In genomic region chr6:6088151-6088550, GRCm38 (mm10) we compare ENCODE assay signal across 9 mouse cellular contexts.
DNase-seq lines count a peak whose midpoint lies in the region; ATAC-seq and TF ChIP-seq lines count a peak whose summit lies in the region.
"Had no signal": no experiment of that assay in that cellular context is flagged by ENCODE, and none has a peak within 500 bp of the region (broad histone marks: within the 10 kb centered on the region; RNA-seq: fewer than 3 reads in every experiment).

No protein-coding gene starts in this region.

- peaks cover 10% of the 10 kb centered on the region; the same call in 1 of the 2 replicates for H3K4me1 ChIP-seq in forebrain, embryonic 13.5 days
- no peaks in the 10 kb centered on the region for H3K4me1 ChIP-seq in forebrain, embryonic 12.5 days
- peaks cover 8% of the 10 kb centered on the region for H3K4me1 ChIP-seq in cerebellum, adult 2 months (ENCODE audit: control insufficient read depth, insufficient read depth, low read length)

- H3K9ac ChIP-seq in forebrain, embryonic 13.5 days, result no peak overlapping the region
- no peak overlapping the region for H3K9ac ChIP-seq in forebrain, embryonic 12.5 days

- intact Hi-C loops in heart, postnatal 10 days (cut with DNase I), result no loop called here
- intact Hi-C loops in left cerebral cortex, postnatal 4 days (cut with DNase I), result no loop called here
- intact Hi-C loops in gastrocnemius, postnatal 14 days (cut with DNase I; ENCODE audit: low total_unique reads), result loop anchor here (5.0 kb wide), 1 partner anchor 704 kb away; no protein-coding TSS in a partner anchor

- peak; percentile 67 to 80 for DNase-seq in cerebellum, adult 2 months
- DNase-seq in heart, postnatal 10 days, result peak; percentile 83 to 84
- peak; percentile 78 for DNase-seq in left cerebral cortex, postnatal 4 days
- no peak for DNase-seq in gastrocnemius, postnatal 14 days
- DNase-seq in kidney, adult 8-10 months, result no peak
- no peak for DNase-seq in adrenal gland, postnatal 36 days

- H3K9me3 ChIP-seq in forebrain, embryonic 13.5 days (replicated peaks), result no peaks in the 10 kb centered on the region
- no peaks in the 10 kb centered on the region for H3K9me3 ChIP-seq in forebrain, embryonic 12.5 days

- no peak overlapping the region for H3K4me3 ChIP-seq in forebrain, embryonic 13.5 days
- no peak overlapping the region for H3K4me3 ChIP-seq in forebrain, embryonic 12.5 days (replicated peaks)
- no peak overlapping the region for H3K4me3 ChIP-seq in cerebellum, adult 2 months (replicated peaks; ENCODE audit: insufficient read depth, low read depth, low read length)

- H3K4me2 ChIP-seq in forebrain, embryonic 13.5 days, result no peak overlapping the region
- H3K4me2 ChIP-seq in forebrain, embryonic 12.5 days, result no peak overlapping the region

- no peaks in the 10 kb centered on the region; the same call in 1 of the 2 replicates for H3K36me3 ChIP-seq in forebrain, embryonic 13.5 days (ENCODE audit: poor library complexity, severe bottlenecking)
- H3K36me3 ChIP-seq in forebrain, embryonic 12.5 days (replicated peaks), result no peaks in the 10 kb centered on the region; the same call in 1 of the 2 replicates

- WGBS in forebrain, embryonic 13.5 days, result 67% methylated on average over 4 of the region's 4 CpGs
- WGBS in forebrain, embryonic 12.5 days, result 88% methylated on average over 4 of the region's 4 CpGs
- 2% methylated on average over 4 of the region's 4 CpGs for WGBS in cerebellum, adult 2 months

- no peak overlapping the region for H3K27ac ChIP-seq in forebrain, embryonic 13.5 days
- H3K27ac ChIP-seq in forebrain, embryonic 12.5 days, result no peak overlapping the region
- H3K27ac ChIP-seq in cerebellum, adult 2 months (ENCODE audit: insufficient read depth, low read length), result no peak overlapping the region

- no peaks in the 10 kb centered on the region for H3K27me3 ChIP-seq in forebrain, embryonic 13.5 days
- H3K27me3 ChIP-seq in forebrain, embryonic 12.5 days, result no peaks in the 10 kb centered on the region
- no peaks in the 10 kb centered on the region for H3K27me3 ChIP-seq in cerebellum, adult 2 months (ENCODE audit: control insufficient read depth, insufficient read depth, low read length)

- TF ChIP-seq POLR2A in cerebellum, adult 2 months (IDR thresholded peaks at IDR 0.05; ENCODE audit: borderline replicate concordance, insufficient read depth, low read length), result no peak

- ATAC-seq in forebrain, embryonic 13.5 days, result peak; percentile 74
- ATAC-seq in forebrain, embryonic 12.5 days (ENCODE audit: low FRiP score), result no peak
- ATAC-seq: activated CD4-positive, CD25-positive, alpha-beta regulatory T cell, adult 4 months had no signal

- TF ChIP-seq CTCF in cerebellum, adult 2 months (IDR thresholded peaks at IDR 0.05; ENCODE audit: borderline replicate concordance, insufficient read depth, low read depth, low read length), result no peak

Comparison
In these comparisons a context has a peak if more than half of its experiments do, and no peak if none do; other contexts are left out.
1. DNase-seq: peak in cerebellum, adult 2 months (2 of 2), heart, postnatal 10 days (2 of 2) and left cerebral cortex, postnatal 4 days (single experiment); none in gastrocnemius, postnatal 14 days (single experiment), kidney, adult 8-10 months (0 of 2) and adrenal gland, postnatal 36 days (0 of 2).